Mouse (Mus musculus) liver, adult 2 months (tissue): ENCODE results near the gene Gm10570.

Experiments
- CTCF ChIP-seq: fragments of 200-500 bp; IDR thresholded peaks from 2 replicates; pipeline ENCODE4 v1.5.1; 2011; ENCODE audit warnings: low read depth, low read length, control low read depth
- POLR2A ChIP-seq: fragments of 200-500 bp; IDR thresholded peaks from 2 replicates; pipeline ENCODE4 v1.6.1; 2011; ENCODE audit warnings: low read length, control low read depth; ENCODE audit not compliant: insufficient read depth; ENCODE audit errors: extremely low read depth

- no peak for TF ChIP-seq CTCF
- TF ChIP-seq POLR2A: no peak
These were observed 3.7 kb downstream of the Gm10570 start for GRCm38 (mm10) chr4:130304746-130305145.
